Mouse (Mus musculus): ENCODE data around the gene Larp4. TPM values are rescaled to one million over a fixed set of nuclear protein-coding genes. Genes with fewer than 3 reads are reported as not detected.

Larp4 gene
- polyA plus RNA-seq, 1 experiment from 2014 or later, result 38.2 TPM

DNA sequence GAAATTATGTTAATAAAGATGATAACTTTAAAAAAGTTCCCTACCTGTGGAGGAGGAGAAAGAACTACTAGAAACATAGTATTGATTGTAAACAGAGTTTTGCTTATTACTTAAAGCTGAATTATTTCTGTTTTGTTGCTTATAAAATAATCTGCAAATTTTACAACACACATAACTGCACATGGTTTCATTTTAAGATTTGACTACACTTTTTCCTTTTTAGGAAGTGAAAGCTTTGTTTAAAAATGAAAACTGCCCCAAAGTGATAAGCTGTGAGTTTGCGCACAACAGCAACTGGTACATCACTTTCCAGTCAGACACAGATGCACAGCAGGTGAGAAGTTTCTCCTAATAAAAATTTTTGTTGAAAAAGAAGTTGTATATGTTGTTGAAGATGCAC, 23.2 kb downstream of the Larp4 start:
- DNase-seq (ENCODE audit: low spot score) (no peak), ATAC-seq (ENCODE audit: low read depth) (no peak)
- H3K9ac ChIP-seq (ENCODE audit: low read depth, low read length), result no peak overlapping the region
- no peaks in the 10 kb centered on the region for H3K4me1 ChIP-seq (ENCODE audit: control insufficient read depth, insufficient read depth, low read length)
- H3K27me3 ChIP-seq (replicated peaks; ENCODE audit: control insufficient read depth, insufficient read depth, low read length), result no peaks in the 10 kb centered on the region
- H3K9me3 ChIP-seq (ENCODE audit: control insufficient read depth, low read length), result no peaks in the 10 kb centered on the region
- WGBS, result 94% methylated on average over 1 of the region's 1 CpGs
- H3K4me3 ChIP-seq (ENCODE audit: low read depth, low read length), result no peak overlapping the region
- no peak overlapping the region for H3K27ac ChIP-seq (replicated peaks; ENCODE audit: low read depth, low read length)
- H3K36me3 ChIP-seq (ENCODE audit: control insufficient read depth, insufficient read depth, low read length), result peaks cover 79% of the 10 kb centered on the region
- H3K4me2 ChIP-seq (ENCODE audit: low read depth, low read length), result no peak overlapping the region

DNA sequence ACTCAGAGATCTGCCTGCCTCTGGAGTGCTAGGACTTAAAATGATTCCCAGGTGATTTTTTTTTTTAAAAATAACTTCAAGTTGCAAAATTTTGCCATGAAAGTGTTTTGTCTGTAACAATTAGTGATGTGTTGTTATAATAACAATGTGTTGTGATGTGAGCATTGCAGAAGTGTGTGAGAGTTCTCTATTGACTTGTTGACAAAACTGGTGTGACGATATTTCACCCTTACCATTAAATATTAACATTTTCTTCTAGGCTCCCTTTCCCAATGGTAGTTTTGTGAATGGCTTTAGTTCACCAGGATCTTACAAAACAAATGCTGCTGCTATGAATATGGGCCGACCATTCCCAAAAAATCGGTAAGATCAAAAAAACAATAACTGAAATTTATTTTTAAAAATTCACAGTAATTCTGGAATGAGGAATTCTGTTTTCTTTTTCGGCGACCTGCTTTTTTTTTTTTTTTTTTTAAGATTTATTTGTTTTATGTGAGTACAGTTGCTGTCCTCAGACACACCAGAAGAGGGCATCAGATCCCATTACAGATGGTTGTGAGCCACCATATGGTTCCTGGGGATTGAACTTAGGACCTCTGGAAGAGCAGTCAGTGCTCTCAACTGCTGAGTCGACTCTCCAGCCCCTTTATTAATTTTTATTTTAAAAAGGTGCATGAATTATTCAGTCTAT, 27.4 kb downstream of the Larp4 start:
- ATAC-seq (ENCODE audit: low read depth) (no peak), DNase-seq (ENCODE audit: low spot score) (no peak)
- Histone ChIP-seq H3K27ac (replicated peaks; ENCODE audit: low read depth, low read length) (no peak overlapping the region), H3K9ac (ENCODE audit: low read depth, low read length) (no peak overlapping the region), H3K27me3 (replicated peaks; ENCODE audit: control insufficient read depth, insufficient read depth, low read length) (no peaks in the 10 kb centered on the region), H3K9me3 (ENCODE audit: control insufficient read depth, low read length) (no peaks in the 10 kb centered on the region), H3K36me3 (ENCODE audit: control insufficient read depth, insufficient read depth, low read length) (peaks cover 76% of the 10 kb centered on the region), H3K4me1 (ENCODE audit: control insufficient read depth, insufficient read depth, low read length) (no peaks in the 10 kb centered on the region), H3K4me3 (ENCODE audit: low read depth, low read length) (no peak overlapping the region), H3K4me2 (ENCODE audit: low read depth, low read length) (no peak overlapping the region)
- 96% methylated on average over 6 of the region's 6 CpGs for WGBS

DNA sequence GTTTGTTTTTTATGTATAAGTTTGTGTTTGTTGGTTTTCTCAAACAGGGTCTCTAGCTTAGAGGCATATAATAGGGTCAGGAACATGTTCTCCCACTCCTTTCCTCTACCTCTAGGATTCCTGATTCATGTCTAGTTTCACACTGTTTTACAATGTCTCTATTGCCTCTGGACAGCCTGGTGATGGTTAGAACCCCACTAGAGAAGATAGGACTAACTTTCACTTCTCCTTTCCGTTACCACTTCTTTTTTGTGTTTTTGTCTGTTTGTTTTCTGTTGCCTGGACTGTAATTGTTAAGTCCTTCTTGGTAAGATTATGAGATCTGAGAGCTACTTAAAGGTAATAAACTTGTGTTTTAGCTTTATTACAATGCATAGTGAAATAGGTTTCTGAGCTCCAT, 29.5 kb downstream of the Larp4 start:
- DNase-seq (ENCODE audit: low spot score), result no peak
- no peak overlapping the region for H3K9ac ChIP-seq (ENCODE audit: low read depth, low read length)
- no peak overlapping the region for H3K4me3 ChIP-seq (ENCODE audit: low read depth, low read length)
- ATAC-seq (ENCODE audit: low read depth), result no peak
- no peaks in the 10 kb centered on the region for H3K9me3 ChIP-seq (ENCODE audit: control insufficient read depth, low read length)
- no peak overlapping the region for H3K27ac ChIP-seq (replicated peaks; ENCODE audit: low read depth, low read length)
- H3K4me1 ChIP-seq (ENCODE audit: control insufficient read depth, insufficient read depth, low read length), result no peaks in the 10 kb centered on the region
- no peaks in the 10 kb centered on the region for H3K27me3 ChIP-seq (replicated peaks; ENCODE audit: control insufficient read depth, insufficient read depth, low read length)
- H3K4me2 ChIP-seq (ENCODE audit: low read depth, low read length), result no peak overlapping the region
- 94% methylated on average over 1 of the region's 1 CpGs for WGBS
- H3K36me3 ChIP-seq (ENCODE audit: control insufficient read depth, insufficient read depth, low read length), result peaks cover 83% of the 10 kb centered on the region

DNA sequence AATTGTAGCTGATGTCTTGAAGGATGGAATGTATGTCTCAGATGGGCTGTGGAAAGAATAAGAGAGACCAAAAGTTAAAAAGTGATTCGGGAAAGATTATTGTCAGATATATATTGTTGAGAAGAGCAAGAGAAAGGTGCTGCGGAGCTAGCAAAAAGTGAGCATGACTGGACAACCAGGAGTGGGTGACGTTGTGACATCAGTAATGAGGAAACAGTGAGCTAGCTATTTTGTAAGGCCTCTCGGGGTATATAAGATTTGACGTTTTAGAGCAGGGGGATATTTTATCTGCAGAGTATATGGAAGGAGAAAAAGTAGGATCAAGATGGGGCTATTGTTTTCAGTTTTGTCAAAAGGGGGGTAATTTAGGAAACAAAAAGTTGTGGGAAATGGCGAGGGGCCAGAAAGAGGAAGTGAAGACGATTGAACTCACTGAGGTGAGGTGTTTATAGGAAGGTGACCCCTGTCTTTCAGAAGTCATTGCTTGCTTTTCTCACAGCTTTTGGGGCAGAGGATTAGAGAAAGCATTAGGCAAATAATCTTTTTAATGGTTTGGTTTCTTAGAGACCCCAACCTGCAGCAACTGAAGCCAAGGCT, 34.9 kb downstream of the Larp4 start:
- no peaks in the 10 kb centered on the region for H3K27me3 ChIP-seq (replicated peaks; ENCODE audit: control insufficient read depth, insufficient read depth, low read length)
- H3K9me3 ChIP-seq (ENCODE audit: control insufficient read depth, low read length), result no peaks in the 10 kb centered on the region
- peaks cover 87% of the 10 kb centered on the region for H3K36me3 ChIP-seq (ENCODE audit: control insufficient read depth, insufficient read depth, low read length)
- DNase-seq (ENCODE audit: low spot score) (no peak), ATAC-seq (ENCODE audit: low read depth) (no peak)
- H3K27ac ChIP-seq (replicated peaks; ENCODE audit: low read depth, low read length), result no peak overlapping the region
- H3K9ac ChIP-seq (ENCODE audit: low read depth, low read length), result no peak overlapping the region
- 82% methylated on average over 7 of the region's 7 CpGs for WGBS
- H3K4me2 ChIP-seq (ENCODE audit: low read depth, low read length), result no peak overlapping the region
- H3K4me3 ChIP-seq (ENCODE audit: low read depth, low read length), result no peak overlapping the region
- H3K4me1 ChIP-seq (ENCODE audit: control insufficient read depth, insufficient read depth, low read length), result no peaks in the 10 kb centered on the region

- no peaks in the 10 kb centered on the region for H3K9me3 ChIP-seq (ENCODE audit: control insufficient read depth, low read length)
- peaks cover 89% of the 10 kb centered on the region for H3K36me3 ChIP-seq (ENCODE audit: control insufficient read depth, insufficient read depth, low read length)
- H3K27me3 ChIP-seq (replicated peaks; ENCODE audit: control insufficient read depth, insufficient read depth, low read length), result no peaks in the 10 kb centered on the region
- no peak overlapping the region for H3K4me2 ChIP-seq (ENCODE audit: low read depth, low read length)
- H3K4me1 ChIP-seq (ENCODE audit: control insufficient read depth, insufficient read depth, low read length), result no peaks in the 10 kb centered on the region
- ATAC-seq (ENCODE audit: low read depth) (no peak), DNase-seq (ENCODE audit: low spot score) (no peak)
- H3K4me3 ChIP-seq (ENCODE audit: low read depth, low read length), result no peak overlapping the region
- no peak overlapping the region for H3K27ac ChIP-seq (replicated peaks; ENCODE audit: low read depth, low read length)
- H3K9ac ChIP-seq (ENCODE audit: low read depth, low read length), result no peak overlapping the region
Measured at GRCm38 (mm10) chr15:100006180-100006579, 36.3 kb downstream of the Larp4 start.

GRCm38 (mm10) chr15:100018280-100018899, 48.5 kb downstream of the Larp4 start:
- 71% methylated on average over 6 of the region's 6 CpGs for WGBS
- ATAC-seq (ENCODE audit: low read depth), result no peak

DNA sequence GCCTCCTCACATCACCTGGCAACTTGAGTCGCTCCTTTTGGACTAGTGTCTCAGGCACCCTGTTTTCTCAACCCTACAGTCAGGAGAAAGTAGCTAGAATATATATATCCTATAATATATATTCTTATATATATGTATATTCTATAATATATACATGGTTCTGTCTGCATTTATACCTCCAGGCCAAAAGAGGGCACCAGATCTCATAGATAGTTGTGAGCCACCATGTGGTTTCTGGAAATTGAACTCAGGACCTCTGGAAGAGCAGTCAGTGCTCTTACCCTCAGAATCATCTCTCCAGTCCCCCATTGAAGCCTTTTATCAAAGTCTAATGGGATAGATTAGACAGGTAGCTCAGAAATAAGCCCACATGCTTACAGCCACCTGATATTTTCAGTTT, 51.3 kb downstream of the Larp4 start:
- H3K9ac ChIP-seq (ENCODE audit: low read depth, low read length), result no peak overlapping the region
- H3K4me1 ChIP-seq (ENCODE audit: control insufficient read depth, insufficient read depth, low read length), result no peaks in the 10 kb centered on the region
- DNase-seq (ENCODE audit: low spot score) (no peak), ATAC-seq (ENCODE audit: low read depth) (no peak)
- no peak overlapping the region for H3K27ac ChIP-seq (replicated peaks; ENCODE audit: low read depth, low read length)
- H3K4me3 ChIP-seq (ENCODE audit: low read depth, low read length), result no peak overlapping the region
- H3K9me3 ChIP-seq (ENCODE audit: control insufficient read depth, low read length), result 0 out of 2 replicates have a peak, but pooled peaks cover 7% of the 10 kb centered on the region
- no peaks in the 10 kb centered on the region for H3K36me3 ChIP-seq (ENCODE audit: control insufficient read depth, insufficient read depth, low read length)
- no peaks in the 10 kb centered on the region for H3K27me3 ChIP-seq (replicated peaks; ENCODE audit: control insufficient read depth, insufficient read depth, low read length)
- no peak overlapping the region for H3K4me2 ChIP-seq (ENCODE audit: low read depth, low read length)
- WGBS, result 92% methylated on average over 1 of the region's 1 CpGs

More at GRCm38 (mm10) chr15:100018280-100018899, 48.5 kb downstream of the Larp4 start:
- no peak for DNase-seq (ENCODE audit: low spot score)
- Histone ChIP-seq H3K27me3 (replicated peaks; ENCODE audit: control insufficient read depth, insufficient read depth, low read length) (no peaks in the 10 kb centered on the region), H3K9me3 (ENCODE audit: control insufficient read depth, low read length) (0 out of 2 replicates have a peak, but pooled peaks cover 7% of the 10 kb centered on the region), H3K4me3 (ENCODE audit: low read depth, low read length) (no peak overlapping the region), H3K9ac (ENCODE audit: low read depth, low read length) (no peak overlapping the region), H3K4me1 (ENCODE audit: control insufficient read depth, insufficient read depth, low read length) (no peaks in the 10 kb centered on the region), H3K4me2 (ENCODE audit: low read depth, low read length) (no peak overlapping the region), H3K27ac (replicated peaks; ENCODE audit: low read depth, low read length) (no peak overlapping the region), H3K36me3 (ENCODE audit: control insufficient read depth, insufficient read depth, low read length) (peaks cover 9% of the 10 kb centered on the region)

DNA sequence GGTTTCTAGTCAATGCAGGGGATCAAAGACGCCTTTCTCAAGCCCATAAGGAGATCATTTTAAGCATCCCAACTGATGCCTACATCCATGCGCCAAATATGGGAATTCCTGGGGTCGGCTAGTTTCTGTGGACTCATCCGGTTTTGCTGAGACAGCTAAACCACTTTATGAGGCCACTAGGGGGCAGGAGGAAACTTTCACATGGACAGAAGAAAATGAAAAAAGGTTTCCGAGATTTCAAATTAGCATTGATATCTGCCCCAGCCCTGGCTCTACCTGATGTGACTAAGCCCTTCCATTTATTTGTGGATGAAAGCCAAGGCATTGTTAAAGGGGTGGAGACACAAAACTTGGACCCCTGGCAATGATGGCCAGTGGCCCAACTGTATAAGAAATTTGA, 53.1 kb downstream of the Larp4 start:
- H3K9ac ChIP-seq (ENCODE audit: low read depth, low read length), result no peak overlapping the region
- H3K4me3 ChIP-seq (ENCODE audit: low read depth, low read length), result no peak overlapping the region
- H3K4me1 ChIP-seq (ENCODE audit: control insufficient read depth, insufficient read depth, low read length), result no peaks in the 10 kb centered on the region
- ATAC-seq (ENCODE audit: low read depth) (no peak), DNase-seq (ENCODE audit: low spot score) (peak; percentile 76)
- no peaks in the 10 kb centered on the region for H3K27me3 ChIP-seq (replicated peaks; ENCODE audit: control insufficient read depth, insufficient read depth, low read length)
- H3K27ac ChIP-seq (replicated peaks; ENCODE audit: low read depth, low read length), result no peak overlapping the region
- WGBS, result 16% methylated on average over 5 of the region's 5 CpGs
- H3K9me3 ChIP-seq (ENCODE audit: control insufficient read depth, low read length), result 0 out of 2 replicates have a peak, but pooled peaks cover 7% of the 10 kb centered on the region
- H3K36me3 ChIP-seq (ENCODE audit: control insufficient read depth, insufficient read depth, low read length), result no peaks in the 10 kb centered on the region
- H3K4me2 ChIP-seq (ENCODE audit: low read depth, low read length), result no peak overlapping the region
